Mouse (Mus musculus) MEL (cell line): ENCODE data around the gene Smurf2. TPM values are rescaled to one million over a fixed set of nuclear protein-coding genes. Genes with fewer than 3 reads are reported as not detected.

Source experiments
- DNase-seq: peaks from one replicate; pipeline ENCODE4 v3.0.0; 2011; ENCODE audit warnings: low read depth, low spot score
- H3K27ac ChIP-seq: 2 replicates; pipeline ENCODE4 v1.5.1; 2012; ENCODE audit warnings: low read depth, mild to moderate bottlenecking, control low read depth, low read length, moderate library complexity; ENCODE audit not compliant: control insufficient read depth
- H3K27me3 ChIP-seq, 2 experiments: fragments of 150-350 bp in 1 of 2; sonication (generic) in 1 of 2; 2 replicates each; pipeline ENCODE4 v1.6.1; 2012; ENCODE audit warnings: low read length in 2 of 2, mild to moderate bottlenecking in 2 of 2, improper control_type of control experiment in 1 of 2, moderate library complexity in 1 of 2; ENCODE audit not compliant: insufficient read depth in 2 of 2, control insufficient read depth in 1 of 2
- H3K36me3 ChIP-seq, 2 experiments: 2 replicates each; pipeline ENCODE4 v1.6.1; 2012 to 2014; ENCODE audit warnings: low read length in 2 of 2, improper control_type of control experiment in 1 of 2, inconsistent platforms in 1 of 2, mild to moderate bottlenecking in 1 of 2; ENCODE audit not compliant: insufficient read depth in 2 of 2, control insufficient read depth in 1 of 2
- H3K4me1 ChIP-seq, 2 experiments: fragments of 150-350 bp in 1 of 2; sonication (generic) in 1 of 2; 2 replicates each; pipeline ENCODE4 v1.6.1; 2012; ENCODE audit warnings: low read length in 2 of 2, improper control_type of control experiment in 1 of 2, mild to moderate bottlenecking in 1 of 2; ENCODE audit not compliant: insufficient read depth in 2 of 2, control insufficient read depth in 1 of 2
- H3K4me3 ChIP-seq, 2 experiments: fragments of 150-350 bp in 1 of 2; sonication (generic) in 1 of 2; 2 replicates each; pipeline ENCODE4 v1.5.1; 2012; ENCODE audit warnings: low read depth in 2 of 2, low read length in 2 of 2, mild to moderate bottlenecking in 2 of 2, moderate library complexity in 2 of 2, control low read depth in 1 of 2, improper control_type of control experiment in 1 of 2; ENCODE audit not compliant: control insufficient read depth in 1 of 2, insufficient read depth in 1 of 2
- H3K79me2 ChIP-seq: 2 replicates; pipeline ENCODE4 v1.6.1; 2012; ENCODE audit warnings: mild to moderate bottlenecking, low read length, moderate library complexity; ENCODE audit not compliant: control insufficient read depth, poor library complexity, insufficient read depth
- H3K9ac ChIP-seq: 2 replicates; pipeline ENCODE4 v1.6.1; 2012; ENCODE audit warnings: low read depth, mild to moderate bottlenecking, control low read depth, low read length, moderate library complexity; ENCODE audit not compliant: control insufficient read depth, poor library complexity, severe bottlenecking
- H3K9me3 ChIP-seq: fragments of 150-350 bp; sonication (generic); replicated peaks from 2 replicates; pipeline ENCODE4 v1.6.1; 2012; ENCODE audit warnings: mild to moderate bottlenecking, low read length, improper control_type of control experiment, moderate library complexity; ENCODE audit not compliant: insufficient read depth
- BHLHE40 ChIP-seq: IDR thresholded peaks from 2 replicates; pipeline ENCODE4 v1.6.1; 2012; ENCODE audit warnings: low read depth, mild to moderate bottlenecking, inconsistent platforms, low read length, improper control_type of control experiment, borderline replicate concordance
- CHD2 ChIP-seq: IDR thresholded peaks from 2 replicates; pipeline ENCODE4 v1.6.1; 2011; ENCODE audit warnings: low read length, improper control_type of control experiment
- CTCF ChIP-seq, 3 experiments: IDR thresholded peaks in 2 of 3; conservative IDR thresholded peaks in 1 of 3; 2 replicates each; pipeline ENCODE4 v1.5.1; 2011 to 2012; ENCODE audit warnings: low read length in 3 of 3, low read depth in 2 of 3, mild to moderate bottlenecking in 2 of 3, improper control_type of control experiment in 1 of 3, inconsistent platforms in 1 of 3, mixed read lengths in 1 of 3, moderate library complexity in 1 of 3; ENCODE audit not compliant: control insufficient read depth in 1 of 3, insufficient read depth in 1 of 3, poor library complexity in 1 of 3, severe bottlenecking in 1 of 3
- ELF1 ChIP-seq: IDR thresholded peaks from 2 replicates; pipeline ENCODE4 v1.6.1; 2014; ENCODE audit warnings: low read depth, mild to moderate bottlenecking, inconsistent platforms, low read length, improper control_type of control experiment, moderate library complexity
- EP300 ChIP-seq, 2 experiments: IDR thresholded peaks; 2 replicates each; pipeline ENCODE4 v1.6.1; 2011; ENCODE audit warnings: improper control_type of control experiment in 2 of 2, low read length in 2 of 2, low read depth in 1 of 2, mild to moderate bottlenecking in 1 of 2
- GABPA ChIP-seq: IDR thresholded peaks from 2 replicates; pipeline ENCODE4 v1.6.1; 2012; ENCODE audit warnings: low read depth, mild to moderate bottlenecking, inconsistent platforms, low read length, improper control_type of control experiment, moderate library complexity
- GATA1 ChIP-seq: IDR thresholded peaks from 2 replicates; pipeline ENCODE4 v1.6.1; 2011; ENCODE audit warnings: low read depth, low read length, improper control_type of control experiment
- KAT2A ChIP-seq: conservative IDR thresholded peaks from 2 replicates; pipeline ENCODE4 v1.6.1; 2012; ENCODE audit warnings: low read depth, low read length, improper control_type of control experiment, inconsistent platforms
- MAZ ChIP-seq: IDR thresholded peaks from 2 replicates; pipeline ENCODE4 v1.6.1; 2012; ENCODE audit warnings: low read depth, mild to moderate bottlenecking, inconsistent platforms, low read length, improper control_type of control experiment
- MEF2A ChIP-seq: IDR thresholded peaks from 2 replicates; pipeline ENCODE4 v1.6.1; 2014; ENCODE audit warnings: low read depth, mild to moderate bottlenecking, inconsistent platforms, low read length, improper control_type of control experiment; ENCODE audit not compliant: poor library complexity, insufficient replicate concordance, severe bottlenecking; ENCODE audit errors: extremely low read depth
- MYB ChIP-seq: IDR thresholded peaks from 2 replicates; pipeline ENCODE4 v1.6.1; 2011; ENCODE audit warnings: mild to moderate bottlenecking, low read depth, low read length, improper control_type of control experiment
- NELFE ChIP-seq: IDR thresholded peaks from 2 replicates; pipeline ENCODE4 v1.6.1; 2011; ENCODE audit warnings: low read depth, low read length, improper control_type of control experiment
- POLR2A ChIP-seq, 2 experiments: IDR thresholded peaks; 2 replicates each; pipeline ENCODE4 v1.6.1; 2011 to 2012; ENCODE audit warnings: low read length in 2 of 2, mild to moderate bottlenecking in 2 of 2, control low read depth in 1 of 2, improper control_type of control experiment in 1 of 2, low read depth in 1 of 2, moderate library complexity in 1 of 2; ENCODE audit not compliant: control insufficient read depth in 1 of 2, insufficient read depth in 1 of 2, poor library complexity in 1 of 2
- POLR2AphosphoS5 ChIP-seq: IDR thresholded peaks from 2 replicates; pipeline ENCODE4 v1.6.1; 2012; ENCODE audit warnings: low read depth, borderline replicate concordance, mild to moderate bottlenecking, inconsistent platforms, low read length, moderate library complexity, mixed read lengths
- RAD21 ChIP-seq: IDR thresholded peaks from 2 replicates; pipeline ENCODE4 v1.6.1; 2011; ENCODE audit warnings: mild to moderate bottlenecking, low read depth, low read length, improper control_type of control experiment
- RCOR1 ChIP-seq: IDR thresholded peaks from 2 replicates; pipeline ENCODE4 v1.6.1; 2012; ENCODE audit warnings: low read depth, mild to moderate bottlenecking, inconsistent platforms, low read length, improper control_type of control experiment
- SIN3A ChIP-seq: IDR thresholded peaks from 2 replicates; pipeline ENCODE4 v1.6.1; 2012; ENCODE audit warnings: low read length, improper control_type of control experiment, inconsistent platforms
- SMC3 ChIP-seq: IDR thresholded peaks from 2 replicates; pipeline ENCODE4 v1.6.1; 2011; ENCODE audit warnings: low read depth, low read length, improper control_type of control experiment
- TAL1 ChIP-seq: IDR thresholded peaks from 2 replicates; pipeline ENCODE4 v1.6.1; 2012; ENCODE audit warnings: mild to moderate bottlenecking, inconsistent platforms, low read length, moderate library complexity, mixed read lengths
- ZMIZ1 ChIP-seq: IDR thresholded peaks from 2 replicates; pipeline ENCODE4 v1.6.1; 2012; ENCODE audit warnings: low read depth, mild to moderate bottlenecking, inconsistent platforms, low read length, improper control_type of control experiment, moderate library complexity
- polyA plus RNA-seq, 2 experiments: library from polyadenylated mRNA; stranded (reverse) in 1 of 2; unstranded in 1 of 2; fragments of >175 nt in 1 of 2; fragments of >200 nt in 1 of 2; gene quantifications; 2 replicates each; pipeline versions ENCODE4 v1.2.1 to v1.2.4; 2012; ENCODE audit warnings: low replicate concordance in 2 of 2, low read depth in 1 of 2; ENCODE audit not compliant: insufficient read length in 2 of 2, insufficient read depth in 1 of 2, missing spikeins in 1 of 2
- total RNA-seq: library from RNA; depleted of rRNA; stranded (reverse); fragments of 300-350 nt; gene quantifications from 2 replicates; pipeline ENCODE4 v1.2.3, GENCODE M21; 2012

The Smurf2 gene
- total and polyA plus RNA-seq, 3 experiments, result 15.5 to 67.0 (median 17.5) TPM

DNA sequence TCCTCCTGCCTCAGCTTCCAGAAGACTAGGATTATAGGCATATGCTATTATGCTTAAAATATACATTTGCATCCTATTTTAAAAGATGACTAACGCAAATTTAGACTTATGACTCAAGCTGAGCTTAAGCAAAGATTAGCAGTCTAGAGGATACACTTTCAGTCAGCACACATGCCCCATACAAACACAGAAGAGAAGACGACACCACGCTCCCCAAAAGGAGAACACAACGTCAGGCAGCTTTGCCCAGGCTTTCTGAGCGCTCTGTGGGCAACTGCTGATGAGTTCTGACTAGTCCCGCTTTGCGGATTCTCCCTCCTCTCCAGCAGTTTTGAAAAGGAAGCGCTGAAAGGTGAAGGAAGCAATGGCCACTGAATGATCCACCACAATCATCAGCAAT, 96.8 kb downstream of the Smurf2 start:
- peaks cover 5 to 6% of the 10 kb centered on the region in 2 experiments; a peak in 3 of 4 replicates for H3K36me3 ChIP-seq
- no peak overlapping the region for H3K27ac ChIP-seq
- no peaks in the 10 kb centered on the region for H3K27me3 ChIP-seq
- no peak overlapping the region for H3K9ac ChIP-seq
- H3K4me1 ChIP-seq, result peaks cover 0 to 2% of the 10 kb centered on the region in 2 experiments; a peak in 1 of 4 replicates
- DNase-seq, result no peak
- no peaks in the 10 kb centered on the region for H3K79me2 ChIP-seq
- H3K9me3 ChIP-seq, result no peaks in the 10 kb centered on the region
- H3K4me3 ChIP-seq, result no peak overlapping the region
- TF ChIP-seq ZMIZ1, result no peak
- no peak for TF ChIP-seq SIN3A
- no peak for TF ChIP-seq TAL1
- no peak for TF ChIP-seq MAZ
- no peak for TF ChIP-seq EP300 (IDR thresholded peaks at IDR 0.05; ENCODE audit: low read depth in 1 of 2, low read length in 2 of 2)
- no peak for TF ChIP-seq POLR2A (IDR thresholded peaks at IDR 0.05; ENCODE audit: control insufficient read depth in 1 of 2, insufficient read depth in 1 of 2, low read depth in 1 of 2, low read length in 2 of 2, poor library complexity in 1 of 2)
- TF ChIP-seq CHD2, result no peak
- TF ChIP-seq BHLHE40, result no peak
- TF ChIP-seq GATA1, result no peak
- TF ChIP-seq MYB, result no peak
- no peak for TF ChIP-seq RCOR1
- no peak for TF ChIP-seq CTCF (IDR thresholded peaks at IDR 0.05 in 2 of 3, conservative IDR thresholded peaks at IDR 0.05 in 1 of 3; ENCODE audit: control insufficient read depth in 1 of 3, insufficient read depth in 1 of 3, low read depth in 2 of 3, low read length in 3 of 3, poor library complexity in 1 of 3, severe bottlenecking in 1 of 3)
- no peak for TF ChIP-seq RAD21
- no peak for TF ChIP-seq NELFE
- no peak for TF ChIP-seq SMC3

DNA sequence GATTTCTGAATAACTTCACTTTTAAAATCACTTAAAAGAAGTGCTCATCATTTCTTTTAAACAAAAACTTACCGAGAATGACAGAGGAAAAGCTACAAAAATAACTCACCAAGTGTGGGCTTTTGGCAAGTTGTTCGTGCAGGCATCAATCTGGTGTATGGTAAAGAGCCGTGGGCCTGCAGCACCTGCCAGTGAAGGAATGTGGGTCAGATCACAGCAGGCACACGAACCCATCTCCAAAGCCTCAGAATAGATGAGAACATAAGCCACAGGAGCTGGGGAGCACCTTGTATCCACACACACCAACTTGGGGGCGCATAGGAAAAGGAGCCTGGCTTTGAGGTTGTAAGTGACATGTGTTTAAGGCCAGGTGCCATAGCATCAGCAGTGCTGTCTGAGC, 97.6 kb downstream of the Smurf2 start:
- no peak overlapping the region for H3K4me3 ChIP-seq
- H3K27ac ChIP-seq, result no peak overlapping the region
- peaks cover 5 to 8% of the 10 kb centered on the region in 2 experiments; a peak in 3 of 4 replicates for H3K36me3 ChIP-seq
- H3K79me2 ChIP-seq, result no peaks in the 10 kb centered on the region
- TF ChIP-seq MEF2A (no peak), ELF1 (no peak), POLR2AphosphoS5 (no peak), GABPA (no peak), KAT2A (no peak), BHLHE40 (no peak), SIN3A (no peak)
- H3K9ac ChIP-seq, result no peak overlapping the region
- no peak for DNase-seq
- H3K27me3 ChIP-seq, result no peaks in the 10 kb centered on the region
- H3K9me3 ChIP-seq, result no peaks in the 10 kb centered on the region
- H3K4me1 ChIP-seq, result peaks cover 0 to 2% of the 10 kb centered on the region in 2 experiments; a peak in 1 of 4 replicates
